27 mouse cellular contexts compared by ENCODE assay signal in genomic region chr2:4475991-4476390, GRCm38 (mm10).
A peak's percentile ranks its signal among the peaks of the same experiment; 100 is the strongest.
DNase-seq lines count a peak whose midpoint lies in the region; ATAC-seq and TF ChIP-seq lines count a peak whose summit lies in the region.
"Had no signal": no experiment of that assay in that cellular context is flagged by ENCODE, and none has a peak within 500 bp of the region (broad histone marks: within the 10 kb centered on the region; RNA-seq: fewer than 3 reads in every experiment).

No protein-coding gene starts in this region.

- H3K4me1 ChIP-seq in heart, embryonic 10.5 days: peaks cover 36% of the 10 kb centered on the region
- H3K4me1 ChIP-seq in heart, embryonic 16.5 days (ENCODE audit: control insufficient read depth, insufficient read depth, low read length): peaks cover 27% of the 10 kb centered on the region
- no peaks in the 10 kb centered on the region for H3K4me1 ChIP-seq in liver, postnatal 0 days (ENCODE audit: insufficient read depth)

- TF ChIP-seq CTCF in liver, postnatal 0 days (IDR thresholded peaks at IDR 0.05; ENCODE audit: low read depth): no peak

- no peaks in the 10 kb centered on the region for H3K27me3 ChIP-seq in heart, embryonic 10.5 days (ENCODE audit: insufficient read depth, poor library complexity, severe bottlenecking)
- no peaks in the 10 kb centered on the region for H3K27me3 ChIP-seq in heart, embryonic 16.5 days (ENCODE audit: control insufficient read depth, insufficient read depth, low read length)
- H3K27me3 ChIP-seq in liver, postnatal 0 days (ENCODE audit: insufficient read depth, low read length): no peaks in the 10 kb centered on the region
- H3K27me3 ChIP-seq: hindbrain, embryonic 12.5 days; intestine, embryonic 15.5 days; midbrain, embryonic 15.5 days; neural tube, embryonic 15.5 days had no signal

- DNase-seq in heart, embryonic 10.5 days (ENCODE audit: low spot score): no peak
- no peak for DNase-seq in heart, postnatal 36 days
- no peak for DNase-seq in heart, postnatal 14 days
- no peak for DNase-seq in liver, postnatal 0 days
- no peak for DNase-seq in liver
- peak; percentile 7 for DNase-seq in lung, postnatal 10 days
- DNase-seq in lung, postnatal 25 days (ENCODE audit: low spot score): no peak
- DNase-seq: adrenal gland, postnatal 14 days; cerebellum, adult 11 months; cerebellum, adult 9-10 months; cerebellum, postnatal 36 days; gastrocnemius, postnatal 14 days; kidney, adult 2 months; kidney, postnatal 10 days; layer of hippocampus, adult 9-11 months; retina, postnatal 1 day; right cerebral cortex, postnatal 14 days; thymus, postnatal 4 days had no signal

- no peak overlapping the region for H3K4me2 ChIP-seq in heart, embryonic 16.5 days (ENCODE audit: low read depth, low read length)
- H3K4me2 ChIP-seq in liver, postnatal 0 days (ENCODE audit: low read depth, low read length): no peak overlapping the region
- H3K4me2 ChIP-seq: hindbrain, embryonic 12.5 days; intestine, embryonic 15.5 days; midbrain, embryonic 15.5 days; neural tube, embryonic 15.5 days had no signal

- intact Hi-C loops in heart, postnatal 36 days (cut with DNase I): loop anchor here (2.0 kb wide), 1 partner anchor 39 kb away; no protein-coding TSS in a partner anchor
- intact Hi-C loops in heart, postnatal 14 days (cut with DNase I): no loop called here

- 52% methylated on average over 4 of the region's 4 CpGs for WGBS in heart, embryonic 10.5 days
- 60% methylated on average over 4 of the region's 4 CpGs for WGBS in heart, embryonic 16.5 days
- 55% methylated on average over 4 of the region's 4 CpGs for WGBS in liver, postnatal 0 days (ENCODE audit: insufficient replicate concordance)

- H3K4me3 ChIP-seq in heart, embryonic 10.5 days: no peak overlapping the region
- H3K4me3 ChIP-seq in heart, embryonic 16.5 days (ENCODE audit: low read length): no peak overlapping the region
- no peak overlapping the region for H3K4me3 ChIP-seq in liver, postnatal 0 days (ENCODE audit: low read depth, low read length)
- H3K4me3 ChIP-seq: hindbrain, embryonic 12.5 days; intestine, embryonic 15.5 days; midbrain, embryonic 10.5 days; midbrain, embryonic 15.5 days; neural tube, embryonic 15.5 days had no signal

- no peak overlapping the region for H3K9ac ChIP-seq in heart, embryonic 16.5 days (ENCODE audit: low read length)
- no peak overlapping the region for H3K9ac ChIP-seq in liver, postnatal 0 days (replicated peaks)
- H3K9ac ChIP-seq: hindbrain, embryonic 12.5 days; intestine, embryonic 15.5 days; liver, embryonic 14.5 days; midbrain, embryonic 15.5 days; neural tube, embryonic 15.5 days had no signal

- peaks cover 3% of the 10 kb centered on the region; the same call in 1 of the 2 replicates for H3K36me3 ChIP-seq in heart, embryonic 10.5 days
- H3K36me3 ChIP-seq in heart, embryonic 16.5 days (ENCODE audit: control insufficient read depth, insufficient read depth): no peaks in the 10 kb centered on the region
- H3K36me3 ChIP-seq in liver, postnatal 0 days (replicated peaks; ENCODE audit: insufficient read depth, low read length): no peaks in the 10 kb centered on the region
- H3K36me3 ChIP-seq: intestine, embryonic 15.5 days; midbrain, embryonic 15.5 days had no signal

- TF ChIP-seq EP300 in liver, postnatal 0 days (IDR thresholded peaks at IDR 0.05; ENCODE audit: low read depth): no peak

- H3K9me3 ChIP-seq in heart, embryonic 10.5 days: no peaks in the 10 kb centered on the region
- no peaks in the 10 kb centered on the region for H3K9me3 ChIP-seq in heart, embryonic 16.5 days (replicated peaks; ENCODE audit: control insufficient read depth, low read length)
- H3K9me3 ChIP-seq in liver, postnatal 0 days (ENCODE audit: low read length): no peaks in the 10 kb centered on the region
- H3K9me3 ChIP-seq: hindbrain, embryonic 12.5 days; intestine, embryonic 15.5 days; midbrain, embryonic 10.5 days; midbrain, embryonic 15.5 days; neural tube, embryonic 15.5 days had no signal

- peak overlapping the region; percentile 33; the same call in 1 of the 2 replicates for H3K27ac ChIP-seq in heart, embryonic 10.5 days
- H3K27ac ChIP-seq in heart, embryonic 16.5 days (ENCODE audit: low read length): peak overlapping the region; percentile 65
- no peak overlapping the region; the same call in 1 of the 2 replicates for H3K27ac ChIP-seq in liver, postnatal 0 days (ENCODE audit: low read depth)
- H3K27ac ChIP-seq: hindbrain, embryonic 12.5 days; hindbrain, postnatal 0 days; intestine, embryonic 15.5 days; liver, embryonic 14.5 days; midbrain, embryonic 10.5 days; midbrain, embryonic 15.5 days; neural tube, embryonic 15.5 days had no signal

- ATAC-seq in heart, embryonic 16.5 days (replicated peaks; ENCODE audit: extremely low read depth, insufficient read depth, low FRiP score): no peak
- ATAC-seq in liver, postnatal 0 days: peak; percentile 31; the same call in 1 of the 2 replicates
- ATAC-seq: forebrain, embryonic 14.5 days; hindbrain, postnatal 0 days; intestine, embryonic 15.5 days; midbrain, embryonic 15.5 days had no signal
